Mouse (Mus musculus) forebrain, embryonic 14.5 days (tissue): ENCODE data around the gene Ipmk. TPM values are rescaled to one million over a fixed set of nuclear protein-coding genes. Genes with fewer than 3 reads are reported as not detected.

ENCODE experiments used
- ATAC-seq: fragments of 200-750 bp; cut with Nextera tagmentation; 2 replicates; pipeline ENCODE4 v1.8.0; 2017; ENCODE audit warnings: mild to moderate bottlenecking, moderate library complexity
- DNase-seq: peaks from one replicate; pipeline ENCODE4 v3.0.0-alpha.2; 2015; ENCODE audit warnings: low spot score
- H3K27ac ChIP-seq: fragments of 300-500 bp; sonication (generic); 2 replicates; pipeline ENCODE4 v1.5.1; 2014; ENCODE audit warnings: low read depth, mild to moderate bottlenecking, control low read depth, low read length, moderate library complexity
- H3K27me3 ChIP-seq: fragments of 300-500 bp; sonication (generic); replicated peaks from 2 replicates; pipeline ENCODE4 v1.6.1; 2014; ENCODE audit warnings: low read length, control low read depth, mixed read lengths; ENCODE audit not compliant: control insufficient read depth, insufficient read depth
- H3K36me3 ChIP-seq: fragments of 300-500 bp; sonication (generic); 2 replicates; pipeline ENCODE4 v1.6.1; 2014; ENCODE audit warnings: low read length, control low read depth; ENCODE audit not compliant: control insufficient read depth, insufficient read depth
- H3K4me1 ChIP-seq: fragments of 300-500 bp; sonication (generic); 2 replicates; pipeline ENCODE4 v1.6.1; 2014; ENCODE audit warnings: antibody characterized with exemption, low read length, control low read depth; ENCODE audit not compliant: control insufficient read depth, insufficient read depth
- H3K4me2 ChIP-seq: fragments of 300-500 bp; sonication (generic); 2 replicates; pipeline ENCODE4 v1.6.1; 2014; ENCODE audit warnings: mild to moderate bottlenecking, control low read depth, low read length
- H3K4me3 ChIP-seq: fragments of 300-500 bp; sonication (generic); 2 replicates; pipeline ENCODE4 v1.5.1; 2014; ENCODE audit warnings: low read depth, low read length, control low read depth
- H3K9ac ChIP-seq: fragments of 300-500 bp; sonication (generic); 2 replicates; pipeline ENCODE4 v1.6.1; 2014; ENCODE audit warnings: mild to moderate bottlenecking, low read length, control low read depth, moderate library complexity
- H3K9me3 ChIP-seq: fragments of 300-500 bp; sonication (generic); replicated peaks from 2 replicates; pipeline ENCODE4 v1.6.1; 2016; ENCODE audit warnings: low read length, control low read depth, mixed read lengths; ENCODE audit not compliant: control insufficient read depth
- WGBS: fragments of 180-500 bp; shearing (Covaris S2); extraction: QIAGEN DNeasy Blood & Tissue Kit; methylation state at CpG from one replicate; pipeline ENCODE4 v1.1.7; 2014; 5-methylcytosine and 5-hydroxymethylcytosine counted together
- polyA plus RNA-seq: library from polyadenylated mRNA; unstranded; fragments of >200 nt; fragmentation: Nextera tagmentation; extraction: Ambion mirVana; gene quantifications from 2 replicates; pipeline ENCODE4 v1.2.1, GENCODE M21; 2014

Gene Ipmk
- polyA plus RNA-seq, 1 experiment from 2014 or later: 16.2 TPM

DNA sequence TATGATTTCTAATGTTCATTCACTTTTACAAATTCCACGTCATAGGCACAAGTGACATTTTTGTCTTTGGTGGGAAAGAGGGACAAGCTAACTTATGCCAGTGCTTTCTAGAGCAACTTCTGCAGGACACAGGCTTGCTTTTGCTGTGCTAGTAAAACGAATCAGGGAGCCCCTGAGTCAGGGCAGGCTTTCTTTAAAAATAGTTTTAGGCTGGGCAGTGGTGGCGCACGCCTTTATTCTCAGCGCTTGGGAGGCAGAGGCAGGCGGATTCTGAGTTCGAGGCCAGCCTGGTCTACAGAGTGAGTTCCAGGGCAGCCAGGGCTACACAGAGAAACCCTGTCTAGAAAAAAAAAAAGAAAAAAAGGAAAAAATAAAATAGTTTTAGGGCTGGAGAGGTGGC lies 15.7 kb upstream of the Ipmk start:
- H3K9ac ChIP-seq: no peak overlapping the region
- H3K4me3 ChIP-seq: no peak overlapping the region
- no peak overlapping the region for H3K27ac ChIP-seq
- no peaks in the 10 kb centered on the region for H3K9me3 ChIP-seq
- 96% methylated on average over 7 of the region's 7 CpGs for WGBS
- DNase-seq: no peak
- no peak overlapping the region for H3K4me2 ChIP-seq
- no peaks in the 10 kb centered on the region for H3K4me1 ChIP-seq
- H3K27me3 ChIP-seq: no peaks in the 10 kb centered on the region
- H3K36me3 ChIP-seq: peaks cover 50% of the 10 kb centered on the region
- ATAC-seq: no peak

DNA sequence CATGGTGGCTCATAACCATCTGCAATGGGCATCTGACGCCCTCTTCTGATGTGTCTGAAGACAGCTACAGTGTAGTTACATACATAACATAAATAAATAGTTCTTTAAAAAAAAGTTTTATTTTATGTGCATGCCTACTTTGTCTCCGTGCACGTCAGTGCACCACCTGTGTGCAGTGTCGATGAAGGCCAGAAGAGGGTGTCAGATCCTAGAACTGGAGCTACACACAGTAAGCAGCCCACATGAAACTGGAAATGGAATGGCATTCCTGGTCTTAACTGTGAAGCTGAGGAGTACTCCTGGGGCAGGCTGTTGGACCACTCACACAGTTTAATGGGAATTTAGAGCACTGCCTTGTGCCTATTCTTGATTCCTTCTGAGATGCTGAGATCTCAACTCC lies 15.2 kb upstream of the Ipmk start:
- WGBS: 90% methylated on average over 4 of the region's 4 CpGs
- Histone ChIP-seq H3K36me3 (peaks cover 50% of the 10 kb centered on the region), H3K4me1 (no peaks in the 10 kb centered on the region), H3K9me3 (no peaks in the 10 kb centered on the region), H3K4me2 (no peak overlapping the region), H3K27ac (no peak overlapping the region), H3K4me3 (no peak overlapping the region), H3K9ac (no peak overlapping the region), H3K27me3 (no peaks in the 10 kb centered on the region)
- ATAC-seq (no peak), DNase-seq (no peak)

DNA sequence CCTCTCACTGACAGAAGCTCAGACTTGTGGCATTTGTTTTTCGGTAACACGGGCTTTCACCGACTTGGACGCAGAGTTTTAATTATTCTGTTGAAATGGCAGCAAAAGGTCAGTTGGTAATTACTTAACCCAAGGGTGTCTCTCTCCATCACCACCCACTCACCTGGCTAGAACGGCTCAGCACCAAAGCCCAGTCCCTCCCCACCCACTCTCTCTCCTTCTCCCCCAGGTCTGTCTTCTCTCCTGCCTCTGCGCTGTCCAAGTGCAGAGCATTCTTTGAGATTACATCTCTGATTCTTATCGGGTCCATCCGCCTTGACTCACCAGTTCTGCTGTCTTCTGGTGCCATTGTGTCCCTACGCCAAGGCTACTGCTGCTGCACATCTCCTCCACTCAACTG lies 14.7 kb upstream of the Ipmk start:
- Histone ChIP-seq H3K36me3 (peaks cover 46% of the 10 kb centered on the region), H3K9ac (no peak overlapping the region), H3K27ac (no peak overlapping the region), H3K4me1 (no peaks in the 10 kb centered on the region), H3K27me3 (no peaks in the 10 kb centered on the region), H3K4me3 (no peak overlapping the region), H3K4me2 (no peak overlapping the region), H3K9me3 (no peaks in the 10 kb centered on the region)
- 95% methylated on average over 9 of the region's 9 CpGs for WGBS
- ATAC-seq (no peak), DNase-seq (no peak)

DNA sequence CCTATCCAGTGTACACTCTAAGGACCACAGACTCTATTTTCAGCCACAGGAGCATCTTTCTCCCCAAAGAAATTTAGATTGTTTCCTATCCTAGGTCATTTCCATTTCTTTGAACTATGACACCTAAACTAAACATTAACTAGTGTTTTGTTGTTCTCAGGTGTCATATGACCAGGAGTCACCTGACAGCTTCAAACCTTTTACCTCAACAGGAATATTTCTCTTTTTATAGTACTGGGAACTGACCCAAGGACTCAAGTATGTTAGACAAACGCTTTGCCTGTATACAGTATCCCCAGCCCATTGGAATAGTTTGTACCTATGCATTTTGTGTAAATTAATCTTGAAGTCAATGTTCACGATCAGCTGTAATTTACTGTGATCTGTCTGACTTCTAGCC lies 9.8 kb upstream of the Ipmk start:
- ATAC-seq (no peak), DNase-seq (no peak)
- H3K4me2 ChIP-seq: no peak overlapping the region
- no peaks in the 10 kb centered on the region for H3K27me3 ChIP-seq
- H3K27ac ChIP-seq: no peak overlapping the region
- no peak overlapping the region for H3K4me3 ChIP-seq
- H3K4me1 ChIP-seq: no peaks in the 10 kb centered on the region; the same call in 1 of the 2 replicates
- no peak overlapping the region for H3K9ac ChIP-seq
- no peaks in the 10 kb centered on the region for H3K9me3 ChIP-seq
- H3K36me3 ChIP-seq: peaks cover 24% of the 10 kb centered on the region
- WGBS: 92% methylated on average over 2 of the region's 2 CpGs

DNA sequence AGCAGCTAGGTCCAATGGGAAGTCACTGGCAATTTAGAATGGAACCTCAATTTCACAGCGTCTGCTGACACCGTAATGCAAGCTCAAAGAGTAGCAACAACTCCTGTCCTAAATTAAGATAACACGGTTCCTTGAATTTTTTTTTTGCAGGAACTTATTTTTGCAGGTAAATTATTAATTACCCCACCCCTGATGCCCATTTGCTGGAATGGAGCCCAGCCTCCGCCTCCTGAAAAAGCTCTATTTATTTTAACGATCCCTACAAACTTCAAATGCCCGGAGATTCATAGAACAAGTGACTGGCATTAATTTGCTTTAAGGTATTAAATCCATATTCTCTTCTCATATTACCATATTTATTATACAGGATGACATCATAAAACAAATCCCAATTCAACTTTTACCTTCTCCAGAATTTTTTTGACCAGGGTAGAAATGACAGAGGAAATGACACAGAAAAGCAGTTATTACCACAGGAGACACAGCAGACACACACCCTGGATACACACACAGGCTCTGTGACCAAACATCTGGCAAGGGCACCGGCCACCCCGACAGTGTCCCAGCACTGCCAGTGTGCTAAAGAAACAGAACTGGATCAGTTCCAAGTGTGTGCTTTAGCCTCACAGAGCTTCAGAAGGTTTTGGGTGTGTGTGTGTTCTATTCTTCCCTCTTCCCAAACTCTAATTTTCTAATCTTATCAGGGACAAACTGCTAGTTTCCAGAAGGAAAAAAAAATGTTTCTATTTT lies 9.2 kb upstream of the Ipmk start:
- WGBS: 52% methylated on average over 8 of the region's 8 CpGs
- H3K27ac ChIP-seq: no peak overlapping the region
- H3K4me1 ChIP-seq: peaks cover 3% of the 10 kb centered on the region; the same call in 1 of the 2 replicates
- DNase-seq (peak; percentile 36), ATAC-seq (no peak)
- H3K36me3 ChIP-seq: peaks cover 24% of the 10 kb centered on the region
- H3K4me2 ChIP-seq: no peak overlapping the region
- H3K9me3 ChIP-seq: no peaks in the 10 kb centered on the region
- no peaks in the 10 kb centered on the region for H3K27me3 ChIP-seq
- H3K4me3 ChIP-seq: no peak overlapping the region
- no peak overlapping the region for H3K9ac ChIP-seq

DNA sequence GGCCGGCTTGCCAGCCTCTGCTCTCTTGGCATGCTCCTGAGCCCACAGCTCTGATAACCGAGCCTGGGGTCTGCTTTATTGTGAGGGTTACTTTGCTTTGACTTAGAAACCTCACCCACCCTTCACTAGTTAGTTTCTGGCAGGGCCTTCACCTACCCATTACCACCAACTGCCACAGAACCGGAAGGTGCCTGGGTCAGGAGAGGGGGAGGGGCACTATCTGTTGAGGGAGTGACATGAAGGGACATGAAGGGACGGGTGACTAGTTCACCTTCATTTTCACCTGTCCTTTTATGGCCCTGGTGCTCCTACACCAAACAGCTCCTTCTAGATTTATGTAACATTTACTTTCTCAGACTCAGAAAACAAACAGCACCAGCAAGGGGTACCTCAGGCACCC lies 8.1 kb upstream of the Ipmk start:
- ATAC-seq (no peak), DNase-seq (no peak)
- no peak overlapping the region for H3K9ac ChIP-seq

DNA sequence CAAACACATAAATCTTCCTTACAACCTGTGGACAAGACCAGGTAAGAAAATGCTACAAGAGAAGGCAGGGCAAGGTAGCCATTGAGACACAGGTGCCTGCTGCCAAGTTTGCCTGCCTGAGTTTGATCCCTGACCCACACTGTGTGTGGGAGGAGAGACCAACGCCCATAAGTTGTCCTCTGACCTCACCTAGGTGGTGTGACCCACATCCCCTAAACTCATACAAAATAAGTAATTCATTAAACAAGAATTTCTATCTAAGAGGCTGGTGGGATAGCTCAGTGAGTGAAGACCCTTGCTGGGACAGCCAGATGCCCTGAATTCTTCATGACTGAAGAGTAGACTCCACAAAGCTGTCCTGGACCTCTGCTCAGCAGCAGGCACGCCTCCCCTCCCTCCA lies 7.4 kb upstream of the Ipmk start:
- no peak for ATAC-seq
- Histone ChIP-seq H3K4me1 (peaks cover 14% of the 10 kb centered on the region), H3K4me3 (no peak overlapping the region), H3K4me2 (no peak overlapping the region), H3K27me3 (no peaks in the 10 kb centered on the region), H3K27ac (no peak overlapping the region), H3K9ac (no peak overlapping the region), H3K9me3 (no peaks in the 10 kb centered on the region), H3K36me3 (peaks cover 12% of the 10 kb centered on the region)
- WGBS: 80% methylated on average over 2 of the region's 2 CpGs
- no peak for DNase-seq

More for the DNA sequence above, 8.1 kb upstream of the Ipmk start:
- no peak overlapping the region for H3K27ac ChIP-seq
- 56% methylated on average over 4 of the region's 4 CpGs for WGBS
- H3K4me3 ChIP-seq: no peak overlapping the region
- H3K4me2 ChIP-seq: no peak overlapping the region
- peaks cover 17% of the 10 kb centered on the region for H3K36me3 ChIP-seq
- H3K9me3 ChIP-seq: no peaks in the 10 kb centered on the region
- H3K4me1 ChIP-seq: peaks cover 11% of the 10 kb centered on the region
- H3K27me3 ChIP-seq: no peaks in the 10 kb centered on the region

DNA sequence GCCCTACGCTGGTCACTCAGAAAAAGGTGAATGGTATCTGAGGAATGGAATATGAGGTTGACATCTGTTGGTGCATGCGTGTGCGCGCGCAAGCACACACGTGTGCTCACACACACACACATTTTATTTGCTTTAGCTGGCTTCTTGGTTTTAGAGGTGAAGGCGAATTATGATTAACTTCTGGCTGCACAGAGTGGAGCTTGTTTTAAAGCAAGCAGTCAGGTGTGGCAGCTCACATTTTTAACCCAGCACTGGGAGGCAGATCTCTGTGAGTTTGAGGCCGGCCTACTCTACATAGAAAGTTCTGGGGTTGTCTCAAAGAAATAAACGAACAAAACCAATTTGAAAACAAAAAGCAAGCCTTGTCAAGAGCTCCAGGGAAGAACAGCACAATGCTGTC lies 6.3 kb upstream of the Ipmk start:
- WGBS: 92% methylated on average over 9 of the region's 9 CpGs
- H3K4me3 ChIP-seq: no peak overlapping the region
- no peaks in the 10 kb centered on the region for H3K27me3 ChIP-seq
- peaks cover 17% of the 10 kb centered on the region for H3K4me1 ChIP-seq
- no peaks in the 10 kb centered on the region for H3K9me3 ChIP-seq
- H3K9ac ChIP-seq: no peak overlapping the region
- no peak overlapping the region for H3K27ac ChIP-seq
- no peak for ATAC-seq
- peaks cover under 1% of the 10 kb centered on the region; the same call in 1 of the 2 replicates for H3K36me3 ChIP-seq
- no peak for DNase-seq
- no peak overlapping the region for H3K4me2 ChIP-seq

DNA sequence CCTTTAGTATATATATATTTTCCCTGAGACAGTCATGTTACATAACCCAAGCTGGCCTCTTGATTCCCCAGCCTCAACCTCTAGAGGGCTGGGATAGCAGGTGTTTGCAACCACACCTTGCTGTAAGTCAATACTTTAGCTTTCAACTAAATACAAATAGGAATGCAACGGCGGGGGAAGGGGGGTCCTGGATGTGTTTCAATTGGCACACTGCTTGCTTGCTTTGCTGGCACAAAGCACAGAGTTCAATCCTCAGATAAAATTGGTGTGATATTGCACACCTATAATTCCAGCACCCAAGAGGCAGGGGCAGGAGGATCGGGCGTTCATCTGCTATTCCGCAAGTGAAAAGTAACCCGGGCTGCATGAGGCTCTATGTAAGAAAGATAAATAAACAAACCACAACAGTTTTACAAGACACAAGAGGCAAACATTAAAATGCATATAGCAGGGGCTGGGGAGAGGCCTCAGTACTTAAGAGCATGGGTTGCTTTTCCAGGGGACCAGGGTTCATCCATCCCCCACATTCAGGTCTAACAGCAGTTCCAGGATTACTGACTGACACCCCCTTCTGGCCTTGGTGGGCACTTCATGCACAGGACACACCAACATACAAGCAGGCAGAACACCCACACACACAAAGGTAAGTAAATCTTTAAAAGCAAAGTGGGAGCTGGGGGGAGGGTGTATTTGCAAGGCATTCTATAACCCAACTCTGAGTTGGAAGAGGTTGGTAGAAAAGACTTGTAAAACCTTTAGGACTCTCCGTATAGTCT lies 5.3 kb upstream of the Ipmk start:
- Histone ChIP-seq H3K9ac (no peak overlapping the region), H3K27me3 (no peaks in the 10 kb centered on the region), H3K4me1 (peaks cover 17% of the 10 kb centered on the region), H3K9me3 (no peaks in the 10 kb centered on the region), H3K27ac (no peak overlapping the region), H3K4me2 (no peak overlapping the region), H3K4me3 (no peak overlapping the region), H3K36me3 (no peaks in the 10 kb centered on the region)
- peak; percentile 6 for DNase-seq
- WGBS: 90% methylated on average over 7 of the region's 7 CpGs
- no peak for ATAC-seq
